Mouse (Mus musculus) liver, adult 2 months (tissue): Measurements from ENCODE around the gene Chrm1. TPM values are rescaled to one million over a fixed set of nuclear protein-coding genes. Genes with fewer than 3 reads are reported as not detected.

Source experiments
- DNase-seq: peaks from one replicate; pipeline ENCODE4 v3.0.0-alpha.2; 2011; ENCODE audit warnings: low read depth, low spot score; ENCODE audit errors: extremely low read depth
- H3K27ac ChIP-seq: fragments of 200-500 bp; replicated peaks from 2 replicates; pipeline ENCODE4 v1.5.1; 2012; ENCODE audit warnings: low read depth, mild to moderate bottlenecking, control low read depth, inconsistent platforms, low read length; ENCODE audit not compliant: insufficient read depth
- H3K27me3 ChIP-seq: fragments of 200-500 bp; 2 replicates; pipeline ENCODE4 v1.6.1; 2012; ENCODE audit warnings: mild to moderate bottlenecking, moderate library complexity, low read length, inconsistent platforms; ENCODE audit not compliant: control insufficient read depth, insufficient read depth
- H3K36me3 ChIP-seq: fragments of 200-500 bp; 2 replicates; pipeline ENCODE4 v1.6.1; 2012; ENCODE audit warnings: low read length, inconsistent platforms; ENCODE audit not compliant: control insufficient read depth, insufficient read depth
- H3K4me1 ChIP-seq: fragments of 200-500 bp; 2 replicates; pipeline ENCODE4 v1.6.1; 2011; ENCODE audit warnings: low read length; ENCODE audit not compliant: control insufficient read depth, insufficient read depth
- H3K4me3 ChIP-seq: fragments of 200-500 bp; 2 replicates; pipeline ENCODE4 v1.5.1; 2011; ENCODE audit warnings: low read depth, mild to moderate bottlenecking, control low read depth, low read length, moderate library complexity; ENCODE audit not compliant: insufficient read depth
- H3K79me2 ChIP-seq: fragments of 200-500 bp; 2 replicates; pipeline ENCODE4 v1.6.1; 2012; ENCODE audit warnings: inconsistent platforms, mild to moderate bottlenecking, low read length, moderate library complexity; ENCODE audit not compliant: control insufficient read depth, insufficient read depth
- H3K9ac ChIP-seq: fragments of 200-500 bp; 2 replicates; pipeline ENCODE4 v1.6.1; 2012; ENCODE audit warnings: low read depth, mild to moderate bottlenecking, control low read depth, inconsistent platforms, low read length
- CTCF ChIP-seq: fragments of 200-500 bp; IDR thresholded peaks from 2 replicates; pipeline ENCODE4 v1.5.1; 2011; ENCODE audit warnings: low read depth, low read length, control low read depth
- POLR2A ChIP-seq: fragments of 200-500 bp; IDR thresholded peaks from 2 replicates; pipeline ENCODE4 v1.6.1; 2011; ENCODE audit warnings: low read length, control low read depth; ENCODE audit not compliant: insufficient read depth; ENCODE audit errors: extremely low read depth
- WGBS: fragments of 180-500 bp; shearing (Covaris S2); methylation state at CpG from one replicate; pipeline ENCODE4 v1.1.7; 2018; 5-methylcytosine and 5-hydroxymethylcytosine counted together
- polyA plus RNA-seq: library from polyadenylated mRNA; depleted of rRNA; stranded (reverse); fragments of >200 nt; gene quantifications from 2 replicates; pipeline ENCODE4 v1.2.3, GENCODE M21; 2012
- total RNA-seq: library from RNA; depleted of rRNA; stranded (reverse); fragments of >200 nt; gene quantifications from 2 replicates; pipeline ENCODE4 v1.2.3, GENCODE M21; 2014

The Chrm1 gene
- total and polyA plus RNA-seq, 2 experiments = 0.46 to 0.50 TPM

DNA sequence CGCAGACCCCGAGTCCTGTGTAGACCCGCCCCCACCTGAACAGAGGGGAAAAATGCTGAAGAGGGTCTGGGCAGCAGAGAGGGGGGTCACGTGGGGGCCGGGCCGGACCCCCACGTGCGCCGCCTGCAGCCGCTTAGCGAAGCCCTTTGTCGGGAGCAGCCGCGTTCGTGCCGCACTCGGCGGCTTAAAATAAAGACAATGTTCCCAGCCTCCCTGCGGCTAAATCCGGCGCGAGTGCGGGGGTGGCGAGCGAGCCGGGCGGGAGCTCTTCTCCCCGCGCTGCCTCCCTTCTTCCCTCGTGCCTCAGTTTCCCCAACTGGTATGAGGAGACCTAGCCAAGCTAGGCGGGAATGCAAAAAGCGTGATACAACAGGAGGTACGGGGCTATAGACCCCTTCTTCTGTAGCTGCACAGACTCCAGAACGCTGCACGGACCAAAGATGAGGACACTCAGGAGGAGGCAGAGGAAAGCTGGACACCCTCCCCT, 1.7 kb upstream of the Chrm1 start:
- no peak for TF ChIP-seq POLR2A
- no peak for TF ChIP-seq CTCF
- Histone ChIP-seq H3K4me3 (peak overlapping the region; percentile 1; the same call in 1 of the 2 replicates), H3K27ac (no peak overlapping the region), H3K79me2 (no peaks in the 10 kb centered on the region), H3K27me3 (peaks cover 6% of the 10 kb centered on the region), H3K36me3 (no peaks in the 10 kb centered on the region), H3K4me1 (0 out of 2 replicates have a peak, but pooled peaks cover 2% of the 10 kb centered on the region), H3K9ac (no peak overlapping the region)
- DNase-seq = no peak
- 6% methylated on average over 35 of the region's 35 CpGs for WGBS

GRCm38 (mm10) chr19:8662337-8662736, 1.3 kb upstream of the Chrm1 start:
- no peak overlapping the region for H3K9ac ChIP-seq
- WGBS = 8% methylated on average over 11 of the region's 11 CpGs
- DNase-seq = peak; percentile 11

GRCm38 (mm10) chr19:8663911-8664421, 377 bp downstream of the Chrm1 start:
- Histone ChIP-seq H3K36me3 (no peaks in the 10 kb centered on the region), H3K4me3 (no peak overlapping the region), H3K4me1 (0 out of 2 replicates have a peak, but pooled peaks cover 2% of the 10 kb centered on the region), H3K9ac (no peak overlapping the region), H3K27ac (no peak overlapping the region), H3K27me3 (peaks cover 6% of the 10 kb centered on the region), H3K79me2 (no peaks in the 10 kb centered on the region)
- TF ChIP-seq POLR2A = no peak
- TF ChIP-seq CTCF = no peak
- DNase-seq = no peak
- whole genome bisulfite sequencing = 60% methylated on average over 10 of the region's 10 CpGs

More at GRCm38 (mm10) chr19:8662337-8662736, 1.3 kb upstream of the Chrm1 start:
- H3K4me1 ChIP-seq = 0 out of 2 replicates have a peak, but pooled peaks cover 2% of the 10 kb centered on the region
- no peaks in the 10 kb centered on the region for H3K79me2 ChIP-seq
- H3K27ac ChIP-seq = no peak overlapping the region
- peaks cover 6% of the 10 kb centered on the region for H3K27me3 ChIP-seq
- H3K36me3 ChIP-seq = no peaks in the 10 kb centered on the region
- no peak overlapping the region for H3K4me3 ChIP-seq
- TF ChIP-seq CTCF = peak; percentile 81
- TF ChIP-seq POLR2A = no peak

GRCm38 (mm10) chr19:8664859-8665258, 1.3 kb downstream of the Chrm1 start:
- 95% methylated on average over 3 of the region's 3 CpGs for WGBS
- Histone ChIP-seq H3K4me3 (no peak overlapping the region), H3K79me2 (no peaks in the 10 kb centered on the region), H3K36me3 (no peaks in the 10 kb centered on the region), H3K9ac (no peak overlapping the region), H3K27me3 (peaks cover 6% of the 10 kb centered on the region), H3K4me1 (0 out of 2 replicates have a peak, but pooled peaks cover 2% of the 10 kb centered on the region), H3K27ac (no peak overlapping the region)
- TF ChIP-seq CTCF (no peak), POLR2A (no peak)
- DNase-seq = no peak

- no peak for DNase-seq
- H3K36me3 ChIP-seq = no peaks in the 10 kb centered on the region
- H3K4me3 ChIP-seq = no peak overlapping the region
- no peak overlapping the region for H3K27ac ChIP-seq
- H3K79me2 ChIP-seq = no peaks in the 10 kb centered on the region
- peaks cover 6% of the 10 kb centered on the region for H3K27me3 ChIP-seq
- WGBS = 80% methylated on average over 5 of the region's 5 CpGs
- TF ChIP-seq CTCF = no peak
- TF ChIP-seq POLR2A = no peak
- no peak overlapping the region for H3K9ac ChIP-seq
- H3K4me1 ChIP-seq = 0 out of 2 replicates have a peak, but pooled peaks cover 2% of the 10 kb centered on the region
These were observed 2.2 kb downstream of the Chrm1 start for GRCm38 (mm10) chr19:8665746-8666145.

DNA sequence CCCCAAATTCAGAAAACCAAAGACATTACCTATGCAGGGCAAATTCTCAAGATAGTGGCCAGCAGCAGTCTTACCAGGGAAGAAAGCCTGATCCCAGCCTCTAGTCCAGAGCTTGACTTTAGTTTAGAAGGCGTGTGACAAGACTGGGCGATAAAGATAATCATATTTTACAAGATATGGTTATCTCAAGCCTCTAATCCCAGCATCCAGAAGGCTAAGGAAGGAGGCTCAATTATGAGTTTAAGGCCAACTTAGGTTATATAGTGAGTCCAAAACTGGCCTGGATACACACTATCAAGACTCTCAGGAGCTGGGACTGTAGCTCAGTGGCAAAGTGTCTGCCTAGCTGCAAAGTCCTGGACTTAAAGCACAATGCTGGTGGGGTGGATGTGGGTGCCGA, 9.3 kb downstream of the Chrm1 start:
- H3K27me3 ChIP-seq = no peaks in the 10 kb centered on the region
- H3K9ac ChIP-seq = no peak overlapping the region
- TF ChIP-seq CTCF (no peak), POLR2A (no peak)
- no peak overlapping the region for H3K4me3 ChIP-seq
- no peaks in the 10 kb centered on the region for H3K36me3 ChIP-seq
- DNase-seq = no peak
- H3K79me2 ChIP-seq = no peaks in the 10 kb centered on the region
- WGBS = 88% methylated on average over 3 of the region's 3 CpGs
- no peak overlapping the region for H3K27ac ChIP-seq
- H3K4me1 ChIP-seq = no peaks in the 10 kb centered on the region
